Mouse (Mus musculus) ES-E14 (cell line): ENCODE data around the gene Micall2. TPM values are rescaled to one million over a fixed set of nuclear protein-coding genes. Genes with fewer than 3 reads are reported as not detected.

Experiments
- DNase-seq: peaks from one replicate; pipeline ENCODE4 v3.0.0-alpha.2; 2013; ENCODE audit warnings: low read depth, low spot score
- H3K27ac ChIP-seq: 2 replicates; pipeline ENCODE4 v1.5.1; 2012; ENCODE audit warnings: low read depth, mild to moderate bottlenecking, low read length, moderate library complexity, mixed read lengths; ENCODE audit not compliant: poor library complexity, insufficient read depth, severe bottlenecking
- H3K36me3 ChIP-seq: 2 replicates; pipeline ENCODE4 v1.6.1; 2012; ENCODE audit warnings: mild to moderate bottlenecking, low read length, moderate library complexity, mixed read lengths; ENCODE audit not compliant: control insufficient read depth, poor library complexity, insufficient read depth, severe bottlenecking
- H3K4me1 ChIP-seq, 2 experiments: fragments of 150-350 bp in 1 of 2; sonication (generic) in 1 of 2; 2 replicates each; pipeline ENCODE4 v1.6.1; 2012; ENCODE audit warnings: low read length in 2 of 2, mild to moderate bottlenecking in 1 of 2, mixed read lengths in 1 of 2; ENCODE audit not compliant: control insufficient read depth in 2 of 2, insufficient read depth in 2 of 2, poor library complexity in 1 of 2
- H3K4me3 ChIP-seq, 2 experiments: fragments of 150-350 bp in 1 of 2; sonication (generic) in 1 of 2; 2 replicates each; pipeline ENCODE4 v1.5.1; 2012; ENCODE audit warnings: low read length in 2 of 2, low read depth in 1 of 2, mild to moderate bottlenecking in 1 of 2, mixed read lengths in 1 of 2; ENCODE audit not compliant: insufficient read depth in 1 of 2, poor library complexity in 1 of 2, severe bottlenecking in 1 of 2
- H3K9ac ChIP-seq: 2 replicates; pipeline ENCODE4 v1.6.1; 2012; ENCODE audit warnings: low read depth, mild to moderate bottlenecking, low read length, mixed read lengths; ENCODE audit not compliant: poor library complexity, insufficient read depth, severe bottlenecking
- H3K9me3 ChIP-seq: fragments of 150-350 bp; sonication (generic); 2 replicates; pipeline ENCODE4 v1.6.1; 2012; ENCODE audit warnings: low read depth, mild to moderate bottlenecking, low read length; ENCODE audit not compliant: control insufficient read depth, insufficient read depth
- CHD2 ChIP-seq: IDR thresholded peaks from 2 replicates; pipeline ENCODE4 v1.6.1; 2014; ENCODE audit warnings: mild to moderate bottlenecking, low read depth, low read length, inconsistent platforms
- HCFC1 ChIP-seq: IDR thresholded peaks from 2 replicates; pipeline ENCODE4 v1.6.1; 2012; ENCODE audit warnings: low read length, inconsistent platforms, borderline replicate concordance; ENCODE audit not compliant: insufficient read depth
- MAFK ChIP-seq: IDR thresholded peaks from 2 replicates; pipeline ENCODE4 v1.6.1; 2014; ENCODE audit warnings: mild to moderate bottlenecking, low read depth, low read length, inconsistent platforms; ENCODE audit not compliant: insufficient read depth
- ZC3H11A ChIP-seq: IDR thresholded peaks from 2 replicates; pipeline ENCODE4 v1.6.1; 2012; ENCODE audit warnings: low read depth, mild to moderate bottlenecking, inconsistent platforms, low read length, borderline replicate concordance
- ZNF384 ChIP-seq: IDR thresholded peaks from 2 replicates; pipeline ENCODE4 v1.6.1; 2012; ENCODE audit warnings: low read depth, low read length, inconsistent platforms
- in situ Hi-C, 2 experiments: fragments of 600-800 bp; cut with MboI; formaldehyde crosslinking; loops; one replicate each; pipeline ENCODE4 v1.15.1; 2025; ENCODE audit warnings: low sequenced_read_pairs in 2 of 2, inconsistent platforms in 1 of 2; ENCODE audit not compliant: unreplicated experiment in 2 of 2
- total RNA-seq: library from RNA; depleted of rRNA; stranded (reverse); fragments of 300-350 nt; gene quantifications from 2 replicates; pipeline ENCODE4 v1.2.3, GENCODE M21; 2012

Micall2 gene
- total RNA-seq, 1 experiment, result 2.2 TPM

DNA sequence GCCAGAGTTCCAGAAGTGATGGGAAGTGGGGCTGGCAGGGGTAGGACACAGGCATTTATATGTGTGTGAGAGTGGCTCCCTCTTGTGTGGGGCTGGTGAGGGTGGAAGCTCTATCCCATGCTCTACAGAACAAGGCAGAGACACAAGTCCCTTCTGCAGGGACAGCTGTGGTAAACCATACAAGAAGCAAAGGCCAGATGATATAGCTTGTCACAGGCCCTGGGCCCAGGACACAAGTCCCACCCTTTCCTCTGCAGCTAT is 60.5 kb downstream of the Micall2 start:
- no peak for DNase-seq
- H3K4me1 ChIP-seq, result no peaks in the 10 kb centered on the region
- no peak overlapping the region for H3K4me3 ChIP-seq
- no peak overlapping the region for H3K9ac ChIP-seq
- H3K27ac ChIP-seq, result no peak overlapping the region
- no peaks in the 10 kb centered on the region for H3K9me3 ChIP-seq
- TF ChIP-seq HCFC1 (no peak), CHD2 (no peak)
- H3K36me3 ChIP-seq, result no peaks in the 10 kb centered on the region
- in situ Hi-C loops, result no loop called here

DNA sequence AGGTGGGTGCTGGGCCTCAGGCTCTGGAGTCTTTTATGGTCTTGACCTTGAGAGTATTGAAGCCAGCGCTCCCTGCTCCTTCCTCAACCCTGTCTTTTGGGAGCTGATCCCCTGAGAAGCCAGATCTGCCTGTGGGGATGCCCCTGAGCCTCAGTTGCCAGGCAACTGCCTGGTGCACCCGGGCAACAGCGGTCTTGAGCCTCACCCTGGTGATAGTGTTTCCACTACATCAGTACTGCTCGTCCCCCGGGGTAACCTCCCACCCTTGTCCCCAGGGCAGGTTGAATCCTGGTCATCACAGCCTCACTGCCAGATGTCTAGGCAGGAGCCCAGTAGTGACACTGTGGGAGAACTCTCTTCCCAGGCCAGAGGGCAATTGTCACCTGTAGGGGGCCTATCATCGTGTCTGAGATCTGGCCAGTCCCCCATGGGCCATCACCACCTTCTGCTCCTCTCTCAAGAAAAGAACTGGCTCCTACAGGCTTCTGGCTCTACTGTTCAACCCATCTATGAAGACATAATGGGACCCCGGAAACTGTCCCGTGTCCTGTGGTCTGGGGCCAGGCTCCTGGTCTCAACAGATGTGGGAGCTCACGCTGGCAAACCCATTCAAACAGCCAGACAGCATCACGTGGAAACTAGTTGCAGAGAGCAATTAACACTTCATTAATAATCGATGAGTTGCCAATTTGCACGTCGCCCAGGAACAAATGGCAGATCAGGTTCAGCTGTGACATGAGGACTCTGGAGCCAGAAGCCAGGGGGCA is 61.0 kb downstream of the Micall2 start:
- in situ Hi-C loops, result no loop called here

DNA sequence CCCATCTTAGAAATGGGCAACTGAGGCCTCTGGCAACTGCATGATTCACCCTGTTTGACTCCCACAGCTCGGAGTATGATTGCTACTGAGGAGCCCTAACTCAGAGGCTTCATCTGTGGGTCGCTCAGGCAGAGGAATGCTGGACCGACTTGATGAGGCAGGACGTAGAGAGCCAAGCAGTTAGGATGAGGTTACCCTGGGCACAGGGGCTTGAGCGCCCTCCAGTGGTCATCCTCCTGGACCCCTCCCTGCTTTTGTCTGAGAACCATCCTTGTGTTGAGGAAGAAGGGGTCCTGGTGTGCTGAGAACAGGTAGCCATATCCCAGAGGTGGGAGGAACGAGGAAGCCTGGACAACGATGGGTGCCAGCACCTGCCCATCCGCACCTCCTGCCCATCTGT is 66.8 kb downstream of the Micall2 start:
- no peaks in the 10 kb centered on the region for H3K36me3 ChIP-seq
- no peak overlapping the region for H3K4me3 ChIP-seq
- no peaks in the 10 kb centered on the region for H3K9me3 ChIP-seq
- no peak overlapping the region for H3K27ac ChIP-seq
- DNase-seq, result no peak
- TF ChIP-seq CHD2, result no peak
- in situ Hi-C loops, result no loop called here
- H3K9ac ChIP-seq, result no peak overlapping the region
- H3K4me1 ChIP-seq, result 0 out of 4 replicates have a peak, but pooled peaks cover 0 to 2% of the 10 kb centered on the region in 2 experiments

More for the DNA sequence above, 61.0 kb downstream of the Micall2 start:
- Histone ChIP-seq H3K4me3 (no peak overlapping the region), H3K27ac (no peak overlapping the region), H3K9ac (no peak overlapping the region), H3K9me3 (no peaks in the 10 kb centered on the region), H3K36me3 (no peaks in the 10 kb centered on the region), H3K4me1 (no peaks in the 10 kb centered on the region)
- no peak for DNase-seq
- TF ChIP-seq ZNF384, result no peak
- TF ChIP-seq HCFC1, result no peak
- TF ChIP-seq ZC3H11A, result no peak
- TF ChIP-seq CHD2, result no peak
- no peak for TF ChIP-seq MAFK

DNA sequence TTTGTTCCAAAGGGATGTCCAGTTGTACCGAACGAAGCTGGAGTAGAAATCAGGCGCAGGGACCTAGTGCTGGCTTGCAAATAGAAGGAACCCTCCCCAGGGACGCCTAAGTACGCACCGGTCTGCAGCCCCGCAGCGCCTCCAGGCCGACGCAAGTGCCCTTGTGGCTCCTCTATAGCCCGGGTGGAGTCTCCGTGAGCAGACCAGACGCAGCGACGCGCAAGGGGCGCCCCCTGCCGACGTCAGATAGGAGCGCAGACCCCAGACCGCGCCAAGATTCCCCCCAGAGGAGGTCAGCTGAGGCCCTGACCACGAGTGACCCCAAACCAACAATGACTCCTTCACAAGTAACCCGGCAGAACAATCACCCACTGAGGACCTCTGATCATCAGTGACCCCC is 67.6 kb downstream of the Micall2 start:
- DNase-seq, result no peak
- Histone ChIP-seq H3K36me3 (no peaks in the 10 kb centered on the region), H3K4me3 (peak overlapping the region; percentile 18 to 21; a peak in 1 of 4 replicates), H3K9me3 (no peaks in the 10 kb centered on the region), H3K4me1 (0 out of 4 replicates have a peak, but pooled peaks cover 0 to 2% of the 10 kb centered on the region in 2 experiments), H3K27ac (no peak overlapping the region), H3K9ac (no peak overlapping the region)
- peak; percentile 44; the same call in 1 of the 2 replicates for TF ChIP-seq ZC3H11A
- no peak for TF ChIP-seq ZNF384
- in situ Hi-C loops, result no loop called here

DNA sequence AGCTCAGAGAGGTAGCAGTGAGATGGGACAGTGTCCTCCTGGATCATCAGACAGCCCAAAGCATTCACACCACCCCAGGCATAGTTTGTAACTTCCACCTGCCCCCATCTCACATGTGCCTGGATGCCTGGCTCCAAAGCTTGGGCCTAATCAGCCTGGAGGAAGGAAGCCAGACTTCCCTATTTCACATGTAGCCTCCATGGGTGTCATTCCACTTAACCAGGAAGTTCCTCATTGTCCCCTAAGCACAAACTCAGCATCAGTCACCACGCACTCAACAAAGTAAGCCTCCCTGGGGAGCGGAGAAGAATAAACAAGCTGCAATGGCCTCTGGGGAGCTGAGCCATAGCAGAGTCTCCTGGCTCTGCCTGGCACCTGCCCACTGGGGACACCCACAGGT is 69.6 kb downstream of the Micall2 start:
- in situ Hi-C loops, result no loop called here
- no peak for TF ChIP-seq MAFK
- no peak for TF ChIP-seq ZNF384
- TF ChIP-seq HCFC1, result no peak
- no peak for TF ChIP-seq ZC3H11A
- TF ChIP-seq CHD2, result no peak
- DNase-seq, result no peak

More for the DNA sequence above, 69.6 kb downstream of the Micall2 start:
- no peaks in the 10 kb centered on the region for H3K9me3 ChIP-seq
- 0 out of 4 replicates have a peak, but pooled peaks cover 0 to 2% of the 10 kb centered on the region in 2 experiments for H3K4me1 ChIP-seq
- no peak overlapping the region for H3K9ac ChIP-seq
- no peak overlapping the region for H3K27ac ChIP-seq
- no peaks in the 10 kb centered on the region for H3K36me3 ChIP-seq
- no peak overlapping the region for H3K4me3 ChIP-seq
